Mouse (Mus musculus) lung, embryonic 14.5 days (tissue): Measurements from ENCODE around the gene Pdcd10. TPM values are rescaled to one million over a fixed set of nuclear protein-coding genes. Genes with fewer than 3 reads are reported as not detected.

Experiments used
- ATAC-seq: fragments of 200-750 bp; cut with Nextera tagmentation; 2 replicates; pipeline ENCODE4 v1.8.0; 2017; ENCODE audit warnings: mild to moderate bottlenecking, moderate TSS enrichment, moderate library complexity; ENCODE audit not compliant: insufficient read depth
- DNase-seq: peaks from one replicate; pipeline ENCODE4 v3.0.0-alpha.2; 2015
- H3K27ac ChIP-seq: fragments of 300-500 bp; sonication (generic); 2 replicates; pipeline ENCODE4 v1.5.1; 2014; ENCODE audit warnings: low read depth, mild to moderate bottlenecking, moderate library complexity
- H3K27me3 ChIP-seq: fragments of 300-500 bp; sonication (generic); 2 replicates; pipeline ENCODE4 v1.6.1; 2014; ENCODE audit warnings: low read length, control low read depth; ENCODE audit not compliant: insufficient read depth
- H3K36me3 ChIP-seq: fragments of 300-500 bp; sonication (generic); 2 replicates; pipeline ENCODE4 v1.6.1; 2014; ENCODE audit warnings: control low read depth; ENCODE audit not compliant: insufficient read depth
- H3K4me1 ChIP-seq: fragments of 300-500 bp; sonication (generic); 2 replicates; pipeline ENCODE4 v1.6.1; 2014; ENCODE audit warnings: antibody characterized with exemption, control low read depth; ENCODE audit not compliant: insufficient read depth
- H3K4me2 ChIP-seq: fragments of 300-500 bp; sonication (generic); 2 replicates; pipeline ENCODE4 v1.6.1; 2014; ENCODE audit warnings: mild to moderate bottlenecking
- H3K4me3 ChIP-seq: fragments of 300-500 bp; sonication (generic); 2 replicates; pipeline ENCODE4 v1.5.1; 2014; ENCODE audit warnings: low read depth, low read length
- H3K9ac ChIP-seq: fragments of 300-500 bp; sonication (generic); 2 replicates; pipeline ENCODE4 v1.6.1; 2014
- H3K9me3 ChIP-seq: fragments of 300-500 bp; sonication (generic); 2 replicates; pipeline ENCODE4 v1.6.1; 2016; ENCODE audit warnings: low read depth, low read length, control low read depth
- CTCF ChIP-seq: IDR thresholded peaks from 2 replicates; pipeline ENCODE4 v1.5.1; 2016; ENCODE audit warnings: antibody characterized with exemption, low read depth
- WGBS: fragments of 180-500 bp; shearing (Covaris S2); extraction: QIAGEN DNeasy Blood & Tissue Kit; methylation state at CpG from one replicate; pipeline ENCODE4 v1.1.7; 2014; 5-methylcytosine and 5-hydroxymethylcytosine counted together
- polyA plus RNA-seq: library from polyadenylated mRNA; unstranded; fragments of >200 nt; fragmentation: Nextera tagmentation; extraction: Ambion mirVana; gene quantifications from 2 replicates; pipeline ENCODE4 v1.2.1, GENCODE M21; 2014

The Pdcd10 gene
- polyA plus RNA-seq, 1 experiment from 2014 or later: 93.8 TPM

DNA sequence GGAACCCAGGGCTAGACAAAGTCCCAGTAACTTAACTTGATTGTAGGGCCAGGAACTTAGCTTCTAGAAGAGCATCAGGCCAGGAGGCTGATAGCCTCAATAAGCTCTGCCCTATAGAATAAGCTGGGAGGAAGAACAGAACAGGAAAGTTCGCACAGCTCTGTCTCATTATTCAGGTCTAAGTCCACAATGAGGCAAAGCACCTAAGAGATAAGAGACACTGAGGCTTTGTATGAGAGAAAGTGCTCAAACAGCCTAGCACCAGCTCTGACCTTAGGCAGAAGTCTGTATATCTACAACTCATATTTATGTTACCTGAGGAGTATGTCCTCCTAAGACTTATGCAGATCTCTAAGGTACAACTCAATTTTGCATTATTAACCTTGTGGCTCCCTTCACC, 34.1 kb downstream of the Pdcd10 start:
- Histone ChIP-seq H3K4me1 (no peaks in the 10 kb centered on the region), H3K36me3 (peaks cover 37% of the 10 kb centered on the region), H3K4me3 (no peak overlapping the region), H3K27ac (no peak overlapping the region), H3K9me3 (no peaks in the 10 kb centered on the region), H3K27me3 (no peaks in the 10 kb centered on the region), H3K9ac (no peak overlapping the region), H3K4me2 (no peak overlapping the region)
- TF ChIP-seq CTCF: no peak
- WGBS: 82% methylated on average over 1 of the region's 1 CpGs
- DNase-seq (no peak), ATAC-seq (no peak)

DNA sequence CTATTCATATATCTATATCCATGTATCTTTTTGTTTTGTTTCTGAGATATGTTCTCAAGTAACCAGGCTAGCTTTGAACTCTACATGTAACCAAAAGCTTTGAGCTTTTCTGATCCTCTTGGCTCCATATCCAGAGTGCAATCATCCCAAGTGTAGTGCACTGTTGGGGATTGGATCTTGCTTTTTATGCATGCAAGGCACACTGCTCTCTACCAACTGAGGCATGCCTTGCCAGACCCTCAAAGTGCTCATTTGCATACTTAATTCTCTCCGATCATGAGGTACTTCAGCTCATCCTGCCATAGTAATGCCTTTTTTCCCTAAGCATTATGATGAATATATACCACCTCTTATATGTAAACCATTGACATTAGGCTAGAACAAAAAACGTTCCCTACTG, 35.3 kb downstream of the Pdcd10 start:
- peaks cover 25% of the 10 kb centered on the region; the same call in 1 of the 2 replicates for H3K36me3 ChIP-seq
- H3K27ac ChIP-seq: no peak overlapping the region
- ATAC-seq: no peak
- no peak overlapping the region for H3K4me3 ChIP-seq
- H3K4me1 ChIP-seq: no peaks in the 10 kb centered on the region
- H3K27me3 ChIP-seq: no peaks in the 10 kb centered on the region
- no peak overlapping the region for H3K4me2 ChIP-seq
- WGBS: 80% methylated on average over 2 of the region's 2 CpGs
- H3K9me3 ChIP-seq: no peaks in the 10 kb centered on the region
- no peak for TF ChIP-seq CTCF
- no peak for DNase-seq
- no peak overlapping the region for H3K9ac ChIP-seq

DNA sequence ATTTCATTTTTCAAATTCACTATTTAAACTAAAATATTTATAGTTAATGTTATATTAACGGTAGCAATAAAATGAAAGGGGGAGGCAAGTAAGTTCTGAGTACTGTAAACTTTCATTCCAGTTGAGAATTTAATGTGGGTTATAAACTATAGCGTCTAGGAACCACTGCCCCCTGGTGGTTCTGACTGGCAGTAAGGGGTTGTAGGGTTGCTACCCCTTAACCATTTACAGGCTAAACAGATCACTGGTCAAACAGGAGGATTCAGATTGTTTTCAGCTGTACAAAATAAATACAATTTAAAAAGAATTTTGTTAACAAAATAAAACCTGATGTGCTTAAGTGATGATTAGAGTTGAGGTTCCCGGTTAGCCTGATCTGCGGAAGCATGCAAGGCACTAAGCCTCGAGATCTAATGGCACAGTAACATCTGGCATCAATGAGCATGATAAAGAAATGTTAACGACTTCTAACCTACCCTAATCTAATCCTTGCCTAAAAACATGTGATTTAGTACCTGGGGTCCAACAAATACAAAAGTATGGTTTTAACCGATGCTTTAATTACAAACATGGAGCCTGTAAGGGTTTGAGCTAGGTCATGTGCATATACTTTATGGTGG, 38.9 kb downstream of the Pdcd10 start:
- no peak overlapping the region for H3K4me3 ChIP-seq
- TF ChIP-seq CTCF: peak; percentile 55
- DNase-seq (peak; percentile 65), ATAC-seq (no peak)
- peaks cover 18% of the 10 kb centered on the region; the same call in 1 of the 2 replicates for H3K36me3 ChIP-seq
- H3K4me2 ChIP-seq: no peak overlapping the region
- H3K9ac ChIP-seq: no peak overlapping the region
- 79% methylated on average over 7 of the region's 7 CpGs for WGBS
- H3K27ac ChIP-seq: no peak overlapping the region
- H3K9me3 ChIP-seq: no peaks in the 10 kb centered on the region
- H3K27me3 ChIP-seq: no peaks in the 10 kb centered on the region
- no peaks in the 10 kb centered on the region for H3K4me1 ChIP-seq

DNA sequence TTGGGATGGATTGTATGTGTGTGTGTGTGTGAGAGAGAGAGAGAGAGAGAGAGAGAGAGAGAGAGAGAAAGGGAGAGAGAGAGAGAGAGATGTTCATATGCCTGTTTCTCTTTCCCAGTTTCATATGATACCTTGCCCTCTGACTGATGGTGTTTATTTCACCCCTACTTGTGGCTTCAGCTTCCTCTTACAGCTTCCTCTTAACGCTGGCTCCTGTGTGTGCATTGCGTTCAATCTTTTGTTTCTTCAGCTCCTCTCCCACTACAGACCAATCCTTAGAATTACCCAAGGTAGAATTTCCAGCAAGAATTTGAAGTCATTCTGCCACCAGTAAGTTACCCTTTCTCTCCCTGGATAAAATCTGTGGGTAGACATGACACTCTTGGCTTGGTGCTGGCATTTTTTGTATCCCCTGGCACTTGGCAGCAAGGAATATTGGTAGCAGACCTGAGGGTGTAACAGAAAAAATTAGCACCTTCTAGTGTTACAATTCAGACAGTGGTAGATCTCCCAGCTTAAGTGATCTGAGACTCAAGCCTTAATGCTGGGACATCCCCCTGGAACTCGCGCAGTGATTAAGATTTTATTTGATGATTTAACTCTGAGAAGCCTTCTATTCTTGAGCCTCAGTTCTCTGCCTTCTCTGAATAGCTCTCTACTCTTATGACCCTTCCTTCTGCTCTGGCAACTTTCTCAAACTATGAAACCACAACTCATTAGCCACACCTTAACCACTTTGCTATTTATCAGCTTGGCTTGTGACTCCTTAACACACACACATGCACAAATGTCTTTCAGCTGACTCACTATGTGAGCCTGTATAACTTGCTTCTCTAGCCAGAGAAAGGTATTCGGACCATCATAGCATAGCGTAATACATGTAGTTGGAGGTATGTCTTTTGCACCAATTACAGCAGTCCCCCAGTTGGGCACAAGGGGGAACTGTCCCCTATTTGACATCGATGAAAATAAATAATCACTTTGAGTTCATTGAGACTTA, 57.4 kb downstream of the Pdcd10 start:
- H3K4me2 ChIP-seq: no peak overlapping the region
- 73% methylated on average over 7 of the region's 7 CpGs for WGBS
- DNase-seq: no peak
- no peak overlapping the region for H3K4me3 ChIP-seq
- H3K27ac ChIP-seq: no peak overlapping the region
- H3K27me3 ChIP-seq: no peaks in the 10 kb centered on the region
- H3K4me1 ChIP-seq: no peaks in the 10 kb centered on the region
- H3K36me3 ChIP-seq: no peaks in the 10 kb centered on the region
- no peak for ATAC-seq
- no peaks in the 10 kb centered on the region for H3K9me3 ChIP-seq
- TF ChIP-seq CTCF: no peak
- H3K9ac ChIP-seq: no peak overlapping the region

DNA sequence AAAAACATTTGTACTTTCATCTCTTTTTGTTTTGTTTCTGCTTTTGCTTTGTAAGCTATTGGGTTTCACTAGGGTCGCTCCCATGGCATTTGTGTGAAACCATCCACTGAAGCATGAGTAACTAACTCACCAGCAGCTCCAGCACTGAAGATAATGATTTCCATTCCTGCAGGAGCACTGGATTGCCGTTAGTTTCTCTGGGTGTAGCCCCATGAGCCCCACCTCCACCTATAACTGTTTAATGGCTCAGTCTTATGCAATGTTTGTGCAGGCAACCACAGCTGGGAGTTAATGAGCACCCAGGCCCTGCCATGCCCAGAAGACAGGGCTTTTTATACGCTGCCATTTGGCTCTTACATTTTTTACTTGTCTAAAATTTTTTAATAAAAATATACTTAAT, 63.7 kb downstream of the Pdcd10 start:
- H3K36me3 ChIP-seq: no peaks in the 10 kb centered on the region
- WGBS: 73% methylated on average over 3 of the region's 3 CpGs
- no peak for DNase-seq
- no peaks in the 10 kb centered on the region for H3K27me3 ChIP-seq
- H3K4me1 ChIP-seq: no peaks in the 10 kb centered on the region
- no peak for ATAC-seq
- no peak overlapping the region for H3K9ac ChIP-seq
- H3K9me3 ChIP-seq: no peaks in the 10 kb centered on the region
- H3K4me2 ChIP-seq: no peak overlapping the region
- H3K27ac ChIP-seq: no peak overlapping the region
- TF ChIP-seq CTCF: no peak
- H3K4me3 ChIP-seq: no peak overlapping the region

DNA sequence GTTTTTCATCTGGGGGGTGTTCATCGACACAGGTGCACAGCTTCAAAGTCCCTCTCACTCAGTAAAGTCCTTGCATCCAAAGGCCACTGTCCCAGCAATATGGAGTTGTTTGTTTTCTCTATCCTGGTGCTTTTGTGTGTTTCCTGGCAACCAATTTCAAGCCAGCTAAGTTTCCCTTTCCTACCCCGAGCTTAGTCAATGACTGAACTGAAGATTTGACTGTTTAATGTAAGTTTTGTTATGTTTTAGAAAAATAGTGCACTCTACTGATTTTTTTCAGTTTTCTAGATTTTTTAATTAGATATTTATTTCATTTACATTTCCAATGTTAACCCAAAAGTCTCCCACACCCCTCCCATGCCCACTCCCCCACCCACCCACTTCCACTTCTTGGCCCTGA, 74.6 kb downstream of the Pdcd10 start, which contains the start of gene Wdr49:
Wdr49 (minus strand) TSS at position 101 of the 400 bp plus-strand sequence.
- Histone ChIP-seq H3K36me3 (no peaks in the 10 kb centered on the region), H3K4me3 (no peak within 1 kb of the TSS), H3K4me1 (no peaks in the 10 kb centered on the region), H3K9ac (no peak within 1 kb of the TSS), H3K4me2 (no peak within 1 kb of the TSS), H3K9me3 (no peaks in the 10 kb centered on the region), H3K27me3 (no peaks in the 10 kb centered on the region), H3K27ac (no peak within 1 kb of the TSS)
- DNase-seq (no peak), ATAC-seq (no peak)
- WGBS: 58% methylated on average over 2 of the region's 2 CpGs
- no peak for TF ChIP-seq CTCF

DNA sequence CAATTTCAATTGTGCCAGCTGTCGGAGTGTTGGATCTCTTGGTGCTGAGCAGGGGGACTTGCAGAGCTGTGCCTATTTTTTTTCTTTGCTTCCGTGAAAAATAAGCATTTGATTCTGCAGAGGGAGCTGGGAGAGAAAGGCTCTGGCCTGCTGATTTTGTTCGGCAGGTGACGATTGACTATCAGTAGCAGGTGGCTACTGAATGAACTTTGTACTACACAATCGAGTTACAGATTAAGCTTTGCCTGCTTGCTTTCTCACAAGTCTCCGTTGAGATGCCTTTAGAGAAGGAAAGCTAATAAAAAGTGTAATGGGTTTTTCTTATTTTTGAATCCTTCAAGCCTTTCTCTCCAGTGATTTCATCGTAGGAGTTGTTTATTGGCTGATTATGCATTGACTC, 81.5 kb downstream of the Pdcd10 start:
- H3K4me1 ChIP-seq: no peaks in the 10 kb centered on the region
- no peak overlapping the region for H3K9ac ChIP-seq
- H3K4me2 ChIP-seq: no peak overlapping the region
- H3K36me3 ChIP-seq: no peaks in the 10 kb centered on the region
- 72% methylated on average over 7 of the region's 7 CpGs for WGBS
- TF ChIP-seq CTCF: no peak
- H3K9me3 ChIP-seq: no peaks in the 10 kb centered on the region
- no peak overlapping the region for H3K27ac ChIP-seq
- ATAC-seq: no peak
- no peak overlapping the region for H3K4me3 ChIP-seq
- no peak for DNase-seq
- no peaks in the 10 kb centered on the region for H3K27me3 ChIP-seq
